Mouse (Mus musculus): ENCODE data around the gene F2rl2.
A peak's percentile ranks its signal among the peaks of the same experiment; 100 is the strongest.

The F2rl2 gene

GRCm38 (mm10) chr13:95696654-95697163, at the start of gene F2rl2:
Gene F2rl2, plus strand, starts transcription at chr13:95696853.
- no peak for DNase-seq

- no peak for DNase-seq
Measured at GRCm38 (mm10) chr13:95647248-95647647, 49.4 kb upstream of the F2rl2 start.

GRCm38 (mm10) chr13:95649941-95650340, 46.7 kb upstream of the F2rl2 start:
- peak; percentile 60 to 73 for DNase-seq

GRCm38 (mm10) chr13:95651870-95652668, 44.6 kb upstream of the F2rl2 start:
- DNase-seq: no peak

- DNase-seq: no peak
Measured at GRCm38 (mm10) chr13:95653696-95654095, 43.0 kb upstream of the F2rl2 start.

GRCm38 (mm10) chr13:95655284-95655683, 41.4 kb upstream of the F2rl2 start:
- DNase-seq: no peak

- DNase-seq: no peak
Measured at GRCm38 (mm10) chr13:95657171-95657570, 39.5 kb upstream of the F2rl2 start.

GRCm38 (mm10) chr13:95659432-95659831, 37.2 kb upstream of the F2rl2 start:
- no peak for DNase-seq

- no peak for DNase-seq
Measured at GRCm38 (mm10) chr13:95663834-95664233, 32.8 kb upstream of the F2rl2 start.

GRCm38 (mm10) chr13:95665644-95666356, 30.9 kb upstream of the F2rl2 start:
- peak in 1 of 2 experiments; percentile 14 for DNase-seq

- DNase-seq: peak; percentile 35 to 50
Measured at GRCm38 (mm10) chr13:95667260-95667659, 29.4 kb upstream of the F2rl2 start.

- DNase-seq: no peak
Measured at GRCm38 (mm10) chr13:95670534-95670933, 26.1 kb upstream of the F2rl2 start.

- DNase-seq: no peak
Measured at GRCm38 (mm10) chr13:95671108-95671897, 25.4 kb upstream of the F2rl2 start.

- no peak for DNase-seq
Measured at GRCm38 (mm10) chr13:95672372-95672771, 24.3 kb upstream of the F2rl2 start.

GRCm38 (mm10) chr13:95679078-95679477, 17.6 kb upstream of the F2rl2 start:
- DNase-seq: no peak

- DNase-seq: no peak
Measured at GRCm38 (mm10) chr13:95679491-95679941, 17.1 kb upstream of the F2rl2 start.

GRCm38 (mm10) chr13:95684656-95685244, 11.9 kb upstream of the F2rl2 start:
- DNase-seq: no peak

- DNase-seq: no peak
Measured at GRCm38 (mm10) chr13:95685736-95686135, 10.9 kb upstream of the F2rl2 start.

- DNase-seq: no peak
Measured at GRCm38 (mm10) chr13:95688576-95688975, 8.1 kb upstream of the F2rl2 start.

- DNase-seq: no peak
Measured at GRCm38 (mm10) chr13:95692201-95692600, 4.5 kb upstream of the F2rl2 start.

GRCm38 (mm10) chr13:95696120-95696653, 466 bp upstream of the F2rl2 start:
- DNase-seq: no peak

GRCm38 (mm10) chr13:95697874-95698273, 1.2 kb downstream of the F2rl2 start:
- no peak for DNase-seq
